Mouse (Mus musculus): ENCODE measurements around the gene Gm7544. TPM values are rescaled to one million over a fixed set of nuclear protein-coding genes. Genes with fewer than 3 reads are reported as not detected.
"Not testable (repeated sequence)": the region's sequence is repeated elsewhere in the genome, so short reads cannot be mapped to it uniquely, and the experiment has no call there.

Gm7544 gene
- polyA plus RNA-seq (2014; fragmentation: Nextera tagmentation; extraction: Ambion mirVana) = not detected in 2 replicates

GRCm38 (mm10) chr1:82955913-82956312 lies at the start of gene Gm7544:
TSS of gene Gm7544 (minus strand) at chr1:82956013.
- H3K4me1 ChIP-seq (ENCODE audit: control insufficient read depth, insufficient read depth, low read length); DNase-seq (ENCODE audit: low spot score); H3K27me3 ChIP-seq (ENCODE audit: control insufficient read depth, insufficient read depth, low read length); H3K4me2 ChIP-seq (ENCODE audit: low read depth, severe bottlenecking); H3K27ac ChIP-seq (replicated peaks; ENCODE audit: low read depth, low read length); H3K9me3 ChIP-seq (ENCODE audit: control insufficient read depth, low read length); H3K9ac ChIP-seq (ENCODE audit: low read length); H3K4me3 ChIP-seq (ENCODE audit: low read depth, low read length); ATAC-seq (ENCODE audit: insufficient number of reproducible peaks, low FRiP score, low TSS enrichment, low read depth); H3K36me3 ChIP-seq (ENCODE audit: control insufficient read depth, insufficient read depth, low read length): not testable (repeated sequence)

DNA sequence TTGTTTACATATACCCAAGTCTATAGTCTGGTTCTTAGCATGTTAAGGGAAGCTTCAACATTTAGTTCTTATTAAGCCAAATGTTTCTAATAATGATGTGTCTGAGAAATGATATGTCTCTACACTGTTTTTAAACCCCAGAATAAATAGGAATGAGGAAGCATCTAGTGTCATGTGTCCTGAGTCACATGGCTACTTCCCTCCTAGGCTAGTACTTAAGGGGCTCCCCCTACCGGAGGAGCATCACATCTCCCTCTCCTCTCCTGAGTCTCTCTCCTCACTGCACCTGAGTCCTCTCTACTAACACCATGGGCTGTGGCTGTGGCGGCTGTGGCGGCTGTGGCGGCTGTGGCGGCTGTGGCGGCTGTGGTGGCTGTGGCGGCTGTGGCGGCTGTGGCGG lies 44.5 kb upstream of the Gm7544 start, which contains the start of gene Gm47959:
Gm47959 (plus strand) TSS at position 243 of the 400 bp plus-strand sequence.
- not testable (repeated sequence) for H3K27me3 ChIP-seq (ENCODE audit: control insufficient read depth, insufficient read depth, low read length); H3K9ac ChIP-seq (ENCODE audit: low read length); H3K4me3 ChIP-seq (ENCODE audit: low read depth, low read length); H3K36me3 ChIP-seq (ENCODE audit: control insufficient read depth, insufficient read depth, low read length); ATAC-seq (ENCODE audit: insufficient number of reproducible peaks, low FRiP score, low TSS enrichment, low read depth); H3K4me2 ChIP-seq (ENCODE audit: low read depth, severe bottlenecking); H3K4me1 ChIP-seq (ENCODE audit: control insufficient read depth, insufficient read depth, low read length); DNase-seq (ENCODE audit: low spot score); H3K9me3 ChIP-seq (ENCODE audit: control insufficient read depth, low read length); H3K27ac ChIP-seq (replicated peaks; ENCODE audit: low read depth, low read length)
- 95% methylated on average over 8 of the region's 9 CpGs for WGBS

DNA sequence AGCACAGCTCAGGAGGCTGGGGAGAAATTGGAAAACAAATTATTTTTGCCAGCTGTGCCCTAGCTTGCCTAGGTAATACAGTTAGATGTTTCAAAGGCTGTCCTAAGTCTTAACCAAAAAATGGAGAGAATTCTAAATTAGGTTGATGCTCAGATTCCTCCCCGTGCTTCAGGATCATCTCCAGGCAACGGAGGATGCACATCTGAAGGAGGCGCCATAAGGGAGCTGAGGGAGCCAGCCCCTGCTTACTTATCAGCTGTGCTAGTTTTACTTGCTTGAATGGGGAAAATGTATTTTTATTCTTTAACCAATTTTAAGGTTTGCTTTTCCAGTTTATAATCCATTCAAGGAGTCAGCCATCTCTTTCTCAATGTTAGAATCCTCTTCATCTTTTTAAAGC lies 38.1 kb upstream of the Gm7544 start:
- ATAC-seq (ENCODE audit: insufficient number of reproducible peaks, low FRiP score, low TSS enrichment, low read depth) (no peak), DNase-seq (ENCODE audit: low spot score) (no peak)
- H3K4me2 ChIP-seq (ENCODE audit: low read depth, severe bottlenecking) = no peak overlapping the region
- no peak overlapping the region for H3K4me3 ChIP-seq (ENCODE audit: low read depth, low read length)
- H3K4me1 ChIP-seq (ENCODE audit: control insufficient read depth, insufficient read depth, low read length) = no peaks in the 10 kb centered on the region
- no peak overlapping the region for H3K9ac ChIP-seq (ENCODE audit: low read length)
- 83% methylated on average over 3 of the region's 3 CpGs for WGBS
- no peaks in the 10 kb centered on the region for H3K36me3 ChIP-seq (ENCODE audit: control insufficient read depth, insufficient read depth, low read length)
- H3K27me3 ChIP-seq (ENCODE audit: control insufficient read depth, insufficient read depth, low read length) = no peaks in the 10 kb centered on the region
- H3K9me3 ChIP-seq (ENCODE audit: control insufficient read depth, low read length) = no peaks in the 10 kb centered on the region
- no peak overlapping the region for H3K27ac ChIP-seq (replicated peaks; ENCODE audit: low read depth, low read length)

DNA sequence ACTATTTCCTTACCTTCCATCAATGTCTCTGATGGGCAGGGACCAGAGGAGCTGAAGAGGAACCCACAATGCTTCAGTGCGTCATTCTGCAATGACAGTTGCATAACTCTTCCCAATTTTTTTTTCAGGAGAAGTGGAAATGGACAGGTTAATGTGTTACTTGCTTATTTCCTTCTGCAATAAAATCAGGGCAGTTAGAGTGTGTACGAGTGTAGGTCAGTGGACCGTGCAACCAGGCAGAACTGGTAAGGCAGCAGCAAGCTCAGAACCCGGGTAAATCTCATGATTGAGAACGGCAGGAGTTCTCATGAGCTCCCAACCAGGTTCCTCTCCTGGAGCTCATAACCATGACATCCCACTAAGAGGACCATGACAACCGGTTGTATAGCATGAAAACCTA lies 36.3 kb upstream of the Gm7544 start:
- no peak overlapping the region for H3K4me2 ChIP-seq (ENCODE audit: low read depth, severe bottlenecking)
- H3K27me3 ChIP-seq (ENCODE audit: control insufficient read depth, insufficient read depth, low read length) = no peaks in the 10 kb centered on the region
- H3K9me3 ChIP-seq (ENCODE audit: control insufficient read depth, low read length) = no peaks in the 10 kb centered on the region
- H3K27ac ChIP-seq (replicated peaks; ENCODE audit: low read depth, low read length) = no peak overlapping the region
- 85% methylated on average over 6 of the region's 6 CpGs for WGBS
- DNase-seq (ENCODE audit: low spot score) (no peak), ATAC-seq (ENCODE audit: insufficient number of reproducible peaks, low FRiP score, low TSS enrichment, low read depth) (no peak)
- no peaks in the 10 kb centered on the region for H3K4me1 ChIP-seq (ENCODE audit: control insufficient read depth, insufficient read depth, low read length)
- H3K9ac ChIP-seq (ENCODE audit: low read length) = no peak overlapping the region
- H3K4me3 ChIP-seq (ENCODE audit: low read depth, low read length) = no peak overlapping the region
- H3K36me3 ChIP-seq (ENCODE audit: control insufficient read depth, insufficient read depth, low read length) = no peaks in the 10 kb centered on the region

GRCm38 (mm10) chr1:82991596-82991995 lies 35.8 kb upstream of the Gm7544 start:
- 77% methylated on average over 3 of the region's 3 CpGs for WGBS
- H3K4me1 ChIP-seq (ENCODE audit: control insufficient read depth, insufficient read depth, low read length) = no peaks in the 10 kb centered on the region

DNA sequence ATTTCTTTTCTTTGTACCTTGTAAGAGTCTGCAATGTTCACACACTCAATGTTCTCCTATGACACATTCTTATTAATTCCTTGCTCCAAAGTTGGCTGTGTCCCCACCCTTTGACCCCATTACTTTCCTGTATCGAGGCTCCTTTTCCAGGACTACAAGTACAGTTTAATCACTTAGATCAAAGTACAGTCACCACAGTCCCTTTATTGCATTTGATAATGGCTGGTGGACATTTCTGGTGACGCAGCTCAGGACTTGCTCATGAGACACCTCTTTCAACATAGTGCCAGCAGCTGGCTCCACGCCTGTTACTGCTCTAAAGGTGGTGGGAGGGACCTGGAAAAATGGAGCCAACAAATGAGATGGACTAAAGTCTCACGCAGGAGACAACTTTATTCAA lies 35.2 kb upstream of the Gm7544 start:
- 63% methylated on average over 4 of the region's 4 CpGs for whole genome bisulfite sequencing
- Histone ChIP-seq H3K27me3 (ENCODE audit: control insufficient read depth, insufficient read depth, low read length) (no peaks in the 10 kb centered on the region), H3K9ac (ENCODE audit: low read length) (no peak overlapping the region), H3K4me2 (ENCODE audit: low read depth, severe bottlenecking) (no peak overlapping the region), H3K36me3 (ENCODE audit: control insufficient read depth, insufficient read depth, low read length) (no peaks in the 10 kb centered on the region), H3K4me3 (ENCODE audit: low read depth, low read length) (no peak overlapping the region), H3K9me3 (ENCODE audit: control insufficient read depth, low read length) (no peaks in the 10 kb centered on the region), H3K27ac (replicated peaks; ENCODE audit: low read depth, low read length) (no peak overlapping the region), H3K4me1 (ENCODE audit: control insufficient read depth, insufficient read depth, low read length) (no peaks in the 10 kb centered on the region)
- no peak for ATAC-seq (ENCODE audit: insufficient number of reproducible peaks, low FRiP score, low TSS enrichment, low read depth)
- DNase-seq (ENCODE audit: low spot score) = no peak

More at GRCm38 (mm10) chr1:82991596-82991995, 35.8 kb upstream of the Gm7544 start:
- no peak overlapping the region for H3K4me3 ChIP-seq (ENCODE audit: low read depth, low read length)
- H3K27ac ChIP-seq (replicated peaks; ENCODE audit: low read depth, low read length) = no peak overlapping the region
- no peak overlapping the region for H3K4me2 ChIP-seq (ENCODE audit: low read depth, severe bottlenecking)
- no peak for DNase-seq (ENCODE audit: low spot score)
- H3K36me3 ChIP-seq (ENCODE audit: control insufficient read depth, insufficient read depth, low read length) = no peaks in the 10 kb centered on the region
- ATAC-seq (ENCODE audit: insufficient number of reproducible peaks, low FRiP score, low TSS enrichment, low read depth) = no peak
- no peak overlapping the region for H3K9ac ChIP-seq (ENCODE audit: low read length)
- H3K27me3 ChIP-seq (ENCODE audit: control insufficient read depth, insufficient read depth, low read length) = no peaks in the 10 kb centered on the region
- no peaks in the 10 kb centered on the region for H3K9me3 ChIP-seq (ENCODE audit: control insufficient read depth, low read length)

DNA sequence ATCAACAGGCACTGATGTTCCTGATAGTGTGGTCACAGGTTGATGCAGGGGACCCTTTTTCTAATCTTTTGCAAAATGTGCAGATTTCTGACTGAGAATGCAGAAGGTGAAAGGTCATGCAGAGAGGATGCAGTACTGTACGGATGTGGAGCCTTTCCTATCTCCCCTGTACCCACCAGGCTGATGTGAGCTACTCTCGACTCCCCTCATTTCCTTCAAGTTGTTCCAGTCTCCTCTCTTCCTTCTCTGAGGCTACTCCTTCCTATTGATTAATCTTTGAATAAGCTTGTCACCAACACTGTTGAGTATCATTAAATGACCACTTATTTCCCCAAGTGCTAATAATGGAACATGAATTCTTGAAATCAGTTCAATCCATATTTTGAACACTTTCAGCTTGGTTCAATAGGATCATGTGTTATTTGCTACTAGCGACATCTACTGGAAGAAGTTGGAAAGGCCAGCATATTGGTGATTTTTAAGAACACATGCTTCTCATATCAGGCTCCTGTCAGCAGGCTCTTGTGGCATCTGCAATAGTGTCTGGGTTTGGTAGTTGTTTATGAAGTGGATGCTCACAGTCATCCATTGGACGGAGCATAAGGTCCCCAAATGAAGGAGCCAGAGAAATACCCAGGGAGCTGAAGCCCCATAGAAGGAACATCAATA lies 31.9 kb upstream of the Gm7544 start:
- Histone ChIP-seq H3K4me1 (ENCODE audit: control insufficient read depth, insufficient read depth, low read length) (no peaks in the 10 kb centered on the region), H3K4me3 (ENCODE audit: low read depth, low read length) (no peak overlapping the region), H3K27ac (replicated peaks; ENCODE audit: low read depth, low read length) (no peak overlapping the region), H3K9ac (ENCODE audit: low read length) (no peak overlapping the region), H3K4me2 (ENCODE audit: low read depth, severe bottlenecking) (no peak overlapping the region), H3K36me3 (ENCODE audit: control insufficient read depth, insufficient read depth, low read length) (no peaks in the 10 kb centered on the region), H3K9me3 (ENCODE audit: control insufficient read depth, low read length) (0 out of 2 replicates have a peak, but pooled peaks cover 3% of the 10 kb centered on the region), H3K27me3 (ENCODE audit: control insufficient read depth, insufficient read depth, low read length) (no peaks in the 10 kb centered on the region)
- no peak for ATAC-seq (ENCODE audit: insufficient number of reproducible peaks, low FRiP score, low TSS enrichment, low read depth)
- DNase-seq (ENCODE audit: low spot score) = peak; percentile 31
- WGBS = 45% methylated on average over 4 of the region's 4 CpGs

DNA sequence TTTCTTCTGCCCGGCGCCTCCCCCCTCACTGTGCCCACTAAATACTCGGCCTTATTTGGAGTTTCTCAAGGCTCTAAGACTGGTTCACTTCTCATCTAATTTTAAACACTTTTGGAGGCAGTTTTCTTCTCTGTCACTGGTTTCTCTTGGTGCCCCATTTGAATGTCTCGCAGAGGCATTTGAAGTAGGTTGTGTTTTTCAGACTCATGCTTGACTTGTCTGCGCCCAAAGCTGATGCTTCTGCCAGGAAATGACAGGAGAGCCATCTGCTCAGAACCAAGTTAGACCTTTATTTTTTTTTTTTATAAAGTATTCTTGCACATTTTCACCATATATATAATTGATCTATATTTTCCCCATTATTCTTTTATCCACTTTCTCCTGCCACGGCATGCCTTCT lies 30.9 kb upstream of the Gm7544 start:
- WGBS = 93% methylated on average over 6 of the region's 6 CpGs
- H3K4me3 ChIP-seq (ENCODE audit: low read depth, low read length) = no peak overlapping the region
- ATAC-seq (ENCODE audit: insufficient number of reproducible peaks, low FRiP score, low TSS enrichment, low read depth) = no peak

GRCm38 (mm10) chr1:82977840-82978239 lies 22.0 kb upstream of the Gm7544 start:
- no peak overlapping the region for H3K9ac ChIP-seq (ENCODE audit: low read length)
- no peak overlapping the region for H3K27ac ChIP-seq (replicated peaks; ENCODE audit: low read depth, low read length)
- H3K4me1 ChIP-seq (ENCODE audit: control insufficient read depth, insufficient read depth, low read length) = no peaks in the 10 kb centered on the region
- H3K9me3 ChIP-seq (ENCODE audit: control insufficient read depth, low read length) = no peaks in the 10 kb centered on the region
- DNase-seq (ENCODE audit: low spot score) (no peak), ATAC-seq (ENCODE audit: insufficient number of reproducible peaks, low FRiP score, low TSS enrichment, low read depth) (no peak)
- H3K36me3 ChIP-seq (ENCODE audit: control insufficient read depth, insufficient read depth, low read length) = no peaks in the 10 kb centered on the region
- no peak overlapping the region for H3K4me3 ChIP-seq (ENCODE audit: low read depth, low read length)
- H3K4me2 ChIP-seq (ENCODE audit: low read depth, severe bottlenecking) = no peak overlapping the region
- no peaks in the 10 kb centered on the region for H3K27me3 ChIP-seq (ENCODE audit: control insufficient read depth, insufficient read depth, low read length)

More for the DNA sequence above, 30.9 kb upstream of the Gm7544 start:
- H3K9ac ChIP-seq (ENCODE audit: low read length) = no peak overlapping the region
- no peak overlapping the region for H3K27ac ChIP-seq (replicated peaks; ENCODE audit: low read depth, low read length)
- DNase-seq (ENCODE audit: low spot score) = no peak
- H3K9me3 ChIP-seq (ENCODE audit: control insufficient read depth, low read length) = 0 out of 2 replicates have a peak, but pooled peaks cover 3% of the 10 kb centered on the region
- H3K4me2 ChIP-seq (ENCODE audit: low read depth, severe bottlenecking) = no peak overlapping the region
- no peaks in the 10 kb centered on the region for H3K4me1 ChIP-seq (ENCODE audit: control insufficient read depth, insufficient read depth, low read length)
- H3K36me3 ChIP-seq (ENCODE audit: control insufficient read depth, insufficient read depth, low read length) = no peaks in the 10 kb centered on the region
- H3K27me3 ChIP-seq (ENCODE audit: control insufficient read depth, insufficient read depth, low read length) = no peaks in the 10 kb centered on the region

Measured in limb, embryonic 11.5 days (tissue).